Mouse (Mus musculus) spleen, embryonic (tissue): ENCODE data around the gene Glod4.
"Not testable (repeated sequence)": the region's sequence is repeated elsewhere in the genome, so short reads cannot be mapped to it uniquely, and the experiment has no call there.

Source experiments
- CTCF ChIA-PET: fragments of 350-600 bp; sonication (Branson Sonifier 250); formaldehyde crosslinking; loops from one replicate; lab custom pipeline; 2022; lab: Charles Lee

The Glod4 gene

GRCm38 (mm10) chr11:76258511-76258910 lies 15.0 kb upstream of the Glod4 start:
- CTCF ChIA-PET, result interaction anchor here (0.6 kb wide), 1 partner anchor 148 kb away, joined by 3 read pairs; no protein-coding TSS in a partner anchor

- CTCF ChIA-PET, result no interaction called here
Observed at GRCm38 (mm10) chr11:76257386-76257785, 13.9 kb upstream of the Glod4 start.

- CTCF ChIA-PET, result interaction anchor here (0.6 kb wide), 1 partner anchor 35 kb away, joined by 3 read pairs; no protein-coding TSS in a partner anchor
Observed at GRCm38 (mm10) chr11:76256129-76256528, 12.6 kb upstream of the Glod4 start.

GRCm38 (mm10) chr11:76255431-76256001 lies 12.0 kb upstream of the Glod4 start:
- CTCF ChIA-PET, result no interaction called here

- CTCF ChIA-PET, result interaction anchor here (0.6 to 1.4 kb wide), 2 partner anchors 100 to 152 kb away, joined by 3 to 8 read pairs; no protein-coding TSS in a partner anchor
Observed at GRCm38 (mm10) chr11:76253918-76254264, 10.4 kb upstream of the Glod4 start.

GRCm38 (mm10) chr11:76253145-76253917 lies 9.8 kb upstream of the Glod4 start:
- CTCF ChIA-PET, result interaction anchor here (0.5 to 1.4 kb wide), 4 partner anchors 19 to 157 kb away, joined by 3 to 9 read pairs (median 6); no protein-coding TSS in a partner anchor

GRCm38 (mm10) chr11:76252036-76252435 lies 8.5 kb upstream of the Glod4 start:
- CTCF ChIA-PET, result interaction anchor here (0.5 to 0.6 kb wide), 3 partner anchors 267 to 1087 kb away, joined by 3 to 25 read pairs (median 13); no protein-coding TSS in a partner anchor

GRCm38 (mm10) chr11:76247239-76247638 lies 3.7 kb upstream of the Glod4 start:
- CTCF ChIA-PET, result interaction anchor here (0.6 kb wide), 1 partner anchor 32 kb away, joined by 4 read pairs; no protein-coding TSS in a partner anchor

GRCm38 (mm10) chr11:76246439-76246838 lies 2.9 kb upstream of the Glod4 start:
- CTCF ChIA-PET, result interaction anchor here (0.7 kb wide), 1 partner anchor 1520 kb away, joined by 5 read pairs; no protein-coding TSS in a partner anchor

GRCm38 (mm10) chr11:76243811-76244546 lies 454 bp upstream of the Glod4 start:
- CTCF ChIA-PET, result no interaction called here

GRCm38 (mm10) chr11:76239750-76240149 lies 3.8 kb downstream of the Glod4 start:
- CTCF ChIA-PET, result interaction anchor here (0.6 kb wide), 1 partner anchor 521 kb away, joined by 14 read pairs; no protein-coding TSS in a partner anchor

- CTCF ChIA-PET, result interaction anchor here (0.6 kb wide), 1 partner anchor 639 kb away, joined by 3 read pairs; no protein-coding TSS in a partner anchor
Observed at GRCm38 (mm10) chr11:76236136-76236535, 7.4 kb downstream of the Glod4 start.

GRCm38 (mm10) chr11:76225051-76225450 lies 18.5 kb downstream of the Glod4 start:
- CTCF ChIA-PET, result no interaction called here

GRCm38 (mm10) chr11:76224631-76225030 lies 18.9 kb downstream of the Glod4 start:
- CTCF ChIA-PET, result no interaction called here

GRCm38 (mm10) chr11:76217390-76217800 lies 26.1 kb downstream of the Glod4 start, which contains the start of the genes Dbil5 and Gemin4:
TSS of gene Dbil5 (plus strand) at chr11:76217608.
TSS of gene Gemin4 (minus strand) at chr11:76217664.
- CTCF ChIA-PET, result interaction anchor here (0.6 kb wide), 1 partner anchor 913 kb away, joined by 4 read pairs; no protein-coding TSS in a partner anchor

- CTCF ChIA-PET, result interaction anchor here (0.7 kb wide), 1 partner anchor 20 kb away, joined by 3 read pairs; no protein-coding TSS in a partner anchor
Observed at GRCm38 (mm10) chr11:76216681-76217389, 26.7 kb downstream of the Glod4 start.

- CTCF ChIA-PET, result interaction anchor here (0.7 kb wide), 1 partner anchor 19 kb away, joined by 3 read pairs; no protein-coding TSS in a partner anchor
Observed at GRCm38 (mm10) chr11:76216049-76216540, 27.4 kb downstream of the Glod4 start.

- CTCF ChIA-PET, result no interaction called here
Observed at GRCm38 (mm10) chr11:76215011-76215410, 28.5 kb downstream of the Glod4 start.

- CTCF ChIA-PET, result interaction anchor here (0.6 kb wide), 1 partner anchor 27 kb away, joined by 8 read pairs; no protein-coding TSS in a partner anchor
Observed at GRCm38 (mm10) chr11:76213841-76214240, 29.7 kb downstream of the Glod4 start.

GRCm38 (mm10) chr11:76211595-76211994 lies 31.9 kb downstream of the Glod4 start:
- CTCF ChIA-PET, result not testable (repeated sequence)
